Mouse (Mus musculus) myocyte (in vitro differentiated cells): ENCODE results near the gene Memo1. TPM values are rescaled to one million over a fixed set of nuclear protein-coding genes. Genes with fewer than 3 reads are reported as not detected.

Source experiments
- H3K27me3 ChIP-seq: one replicate; pipeline ENCODE4 v1.6.1; 2011; ENCODE audit not compliant: control insufficient read depth, insufficient read depth, insufficient read length
- H3K36me3 ChIP-seq: one replicate; pipeline ENCODE4 v1.6.1; 2011; ENCODE audit not compliant: control insufficient read depth, insufficient read depth
- H3K4me2 ChIP-seq: one replicate; pipeline ENCODE4 v1.6.1; 2011; ENCODE audit warnings: low read depth, control low read depth
- H3K4me3 ChIP-seq: one replicate; pipeline ENCODE4 v1.5.1; 2011; ENCODE audit warnings: mild to moderate bottlenecking, control low read depth, moderate library complexity
- H3K79me2 ChIP-seq: one replicate; pipeline ENCODE4 v1.6.1; 2011; ENCODE audit not compliant: control insufficient read depth, insufficient read depth
- H3ac ChIP-seq: one replicate; pipeline ENCODE4 v1.6.1; 2011; ENCODE audit not compliant: control insufficient read depth, insufficient read length
- CEBPB ChIP-seq: IDR thresholded peaks from 2 replicates; pipeline ENCODE4 v1.6.1; 2011; ENCODE audit warnings: mild to moderate bottlenecking, moderate library complexity; ENCODE audit not compliant: poor library complexity, insufficient read depth, severe bottlenecking
- E2F4 ChIP-seq: IDR thresholded peaks from one replicate; pipeline ENCODE4 v1.6.1; 2011; ENCODE audit warnings: mild to moderate bottlenecking, control low read depth, moderate library complexity; ENCODE audit not compliant: insufficient read depth
- MAX ChIP-seq: IDR thresholded peaks from one replicate; pipeline ENCODE4 v1.6.1; 2011; ENCODE audit warnings: low read depth, mild to moderate bottlenecking, control low read depth
- MYOD1 ChIP-seq, 3 experiments: IDR thresholded peaks; one replicate each; pipeline ENCODE4 v1.6.1; 2011; ENCODE audit warnings: control low read depth in 2 of 3, low read depth in 2 of 3, mild to moderate bottlenecking in 2 of 3, moderate library complexity in 1 of 3; ENCODE audit not compliant: insufficient read length in 2 of 3, control insufficient read depth in 1 of 3
- MYOG ChIP-seq, 3 experiments: IDR thresholded peaks; one replicate each; pipeline ENCODE4 v1.6.1; 2011; ENCODE audit warnings: control low read depth in 2 of 3, low read depth in 2 of 3, mild to moderate bottlenecking in 2 of 3; ENCODE audit not compliant: insufficient read length in 2 of 3, control insufficient read depth in 1 of 3, insufficient read depth in 1 of 3
- POLR2A ChIP-seq: IDR thresholded peaks from one replicate; pipeline ENCODE4 v1.6.1; 2011; ENCODE audit warnings: low read depth, mild to moderate bottlenecking, control low read depth, moderate library complexity; ENCODE audit not compliant: insufficient read length
- POLR2AphosphoS2 ChIP-seq: IDR thresholded peaks from one replicate; pipeline ENCODE4 v1.6.1; 2011; ENCODE audit warnings: low read depth, control low read depth; ENCODE audit not compliant: insufficient read length
- REST ChIP-seq: IDR thresholded peaks from one replicate; pipeline ENCODE4 v1.6.1; 2011; ENCODE audit warnings: mild to moderate bottlenecking, control low read depth, moderate library complexity; ENCODE audit not compliant: insufficient read depth, insufficient read length
- SRF ChIP-seq: IDR thresholded peaks from one replicate; pipeline ENCODE4 v1.6.1; 2011; ENCODE audit warnings: low read depth; ENCODE audit not compliant: control insufficient read depth, insufficient read length
- TCF12 ChIP-seq: IDR thresholded peaks from one replicate; pipeline ENCODE4 v1.6.1; 2011; ENCODE audit warnings: mild to moderate bottlenecking, control low read depth; ENCODE audit not compliant: poor library complexity, insufficient read depth, severe bottlenecking
- TCF3 ChIP-seq: IDR thresholded peaks from one replicate; pipeline ENCODE4 v1.6.1; 2011; ENCODE audit warnings: low read depth, control low read depth; ENCODE audit not compliant: insufficient read length
- USF1 ChIP-seq: IDR thresholded peaks from one replicate; pipeline ENCODE4 v1.6.1; 2011; ENCODE audit warnings: low read depth, mild to moderate bottlenecking, control low read depth, moderate library complexity
- polyA plus RNA-seq: library from polyadenylated mRNA; unstranded; fragments of >200 nt; fragmentation: generic; extraction: Trizol; gene quantifications from one replicate; pipeline ENCODE4 v1.2.1, GENCODE M21; 2012; ENCODE audit warnings: missing spikeins

The Memo1 gene
- polyA plus RNA-seq, 1 experiment: 71.2 TPM

GRCm38 (mm10) chr17:74278966-74279869, 16.1 kb downstream of the Memo1 start:
- Histone ChIP-seq H3K27me3 (no peaks in the 10 kb centered on the region), H3K4me2 (no peak overlapping the region), H3K79me2 (peaks cover 99% of the 10 kb centered on the region), H3ac (no peak overlapping the region), H3K4me3 (no peak overlapping the region), H3K36me3 (no peaks in the 10 kb centered on the region)
- no peak for TF ChIP-seq CEBPB
- no peak for TF ChIP-seq MYOG (IDR thresholded peaks at IDR 0.05; ENCODE audit: control insufficient read depth in 1 of 3, insufficient read depth in 1 of 3, insufficient read length in 2 of 3, low read depth in 2 of 3)
- TF ChIP-seq TCF3: no peak
- TF ChIP-seq POLR2A: no peak
- no peak for TF ChIP-seq TCF12
- TF ChIP-seq SRF: no peak
- no peak for TF ChIP-seq USF1
- no peak for TF ChIP-seq POLR2AphosphoS2
- no peak for TF ChIP-seq MAX
- no peak for TF ChIP-seq MYOD1 (IDR thresholded peaks at IDR 0.05; ENCODE audit: control insufficient read depth in 1 of 3, insufficient read length in 2 of 3, low read depth in 2 of 3)
- TF ChIP-seq E2F4: no peak
- no peak for TF ChIP-seq REST

DNA sequence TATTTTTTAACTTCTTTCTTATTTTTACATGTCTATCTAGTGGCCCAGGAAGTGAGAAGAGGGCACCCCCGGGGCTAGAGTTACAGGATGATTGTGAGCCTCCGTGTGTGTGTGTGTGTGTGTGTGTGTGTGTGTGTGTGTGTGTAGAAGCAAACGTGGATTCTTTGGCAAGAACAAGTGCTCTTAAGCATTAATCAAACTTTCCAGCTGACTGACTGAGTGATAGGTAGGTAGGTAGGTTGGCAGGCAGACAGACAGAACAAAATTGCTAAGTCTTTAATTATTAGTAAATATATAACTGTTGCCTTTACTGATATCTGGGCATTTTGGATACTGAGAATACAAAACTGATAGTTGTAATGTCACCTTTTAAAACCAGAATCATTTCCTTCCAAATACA, 20.9 kb downstream of the Memo1 start:
- Histone ChIP-seq H3K27me3 (no peaks in the 10 kb centered on the region), H3K4me3 (no peak overlapping the region), H3K36me3 (no peaks in the 10 kb centered on the region), H3K4me2 (no peak overlapping the region), H3K79me2 (peaks cover 99% of the 10 kb centered on the region), H3ac (no peak overlapping the region)
- TF ChIP-seq POLR2A: no peak
- no peak for TF ChIP-seq REST
- TF ChIP-seq TCF3: no peak
- no peak for TF ChIP-seq MAX
- TF ChIP-seq CEBPB: no peak
- no peak for TF ChIP-seq MYOG (IDR thresholded peaks at IDR 0.05; ENCODE audit: control insufficient read depth in 1 of 3, insufficient read depth in 1 of 3, insufficient read length in 2 of 3, low read depth in 2 of 3)
- TF ChIP-seq MYOD1 (IDR thresholded peaks at IDR 0.05; ENCODE audit: control insufficient read depth in 1 of 3, insufficient read length in 2 of 3, low read depth in 2 of 3): no peak
- no peak for TF ChIP-seq USF1
- TF ChIP-seq E2F4: no peak
- TF ChIP-seq SRF: no peak
- no peak for TF ChIP-seq TCF12
- no peak for TF ChIP-seq POLR2AphosphoS2

GRCm38 (mm10) chr17:74272683-74273205, 22.6 kb downstream of the Memo1 start:
- no peak for TF ChIP-seq USF1
- no peak for TF ChIP-seq TCF12
- no peak for TF ChIP-seq CEBPB
- TF ChIP-seq REST: no peak
- no peak for TF ChIP-seq E2F4
- no peak for TF ChIP-seq POLR2A
- no peak for TF ChIP-seq SRF
- H3ac ChIP-seq: no peak overlapping the region
- H3K36me3 ChIP-seq: no peaks in the 10 kb centered on the region
- peaks cover 99% of the 10 kb centered on the region for H3K79me2 ChIP-seq
- H3K27me3 ChIP-seq: no peaks in the 10 kb centered on the region
- no peak overlapping the region for H3K4me3 ChIP-seq
- H3K4me2 ChIP-seq: no peak overlapping the region

DNA sequence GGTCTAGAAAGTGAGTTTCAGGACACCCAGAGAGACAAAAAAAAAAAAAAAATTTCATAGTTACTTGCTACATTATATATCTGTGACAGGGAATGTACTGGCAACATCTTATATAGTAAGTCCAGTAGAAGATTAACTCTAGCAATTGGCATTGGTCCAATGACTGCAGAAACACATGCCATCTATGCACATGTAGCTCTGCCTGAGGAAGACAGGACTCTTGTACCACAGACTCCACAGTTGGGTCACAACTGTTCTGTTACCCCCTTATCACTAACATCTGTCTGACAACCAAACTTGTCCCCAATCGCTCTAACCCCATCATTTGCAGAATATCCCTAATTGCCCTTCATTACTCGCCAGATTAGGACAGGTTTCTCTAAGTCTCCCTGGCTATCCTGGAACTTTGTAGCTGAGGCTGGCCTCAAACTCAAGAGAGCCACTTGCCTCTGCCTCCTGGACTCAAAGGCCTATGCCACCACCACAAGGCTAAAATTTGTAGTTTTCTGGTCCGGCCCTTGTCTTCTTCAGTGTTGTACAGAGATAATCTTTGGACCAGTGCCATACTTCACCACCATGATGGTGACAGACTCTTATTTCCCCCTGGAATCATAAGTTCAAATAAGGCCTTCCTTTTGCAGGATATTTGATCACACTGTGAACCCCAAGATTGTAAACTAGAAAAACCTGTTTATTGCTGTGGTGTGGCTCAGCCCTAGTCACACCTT, 23.6 kb downstream of the Memo1 start:
- Histone ChIP-seq H3K79me2 (peaks cover 99% of the 10 kb centered on the region), H3K36me3 (no peaks in the 10 kb centered on the region), H3K4me3 (no peak overlapping the region), H3ac (no peak overlapping the region), H3K27me3 (no peaks in the 10 kb centered on the region), H3K4me2 (no peak overlapping the region)
- TF ChIP-seq TCF12 (no peak), SRF (no peak), MYOD1 (IDR thresholded peaks at IDR 0.05; ENCODE audit: control insufficient read depth in 1 of 3, insufficient read length in 2 of 3, low read depth in 2 of 3) (no peak), TCF3 (no peak), MAX (no peak), POLR2AphosphoS2 (no peak), CEBPB (no peak), POLR2A (no peak), E2F4 (no peak), USF1 (no peak), MYOG (IDR thresholded peaks at IDR 0.05; ENCODE audit: control insufficient read depth in 1 of 3, insufficient read depth in 1 of 3, insufficient read length in 2 of 3, low read depth in 2 of 3) (no peak), REST (no peak)
